Mouse (Mus musculus) neural tube, embryonic 14.5 days (tissue): ENCODE data around the gene Fut8. TPM values are rescaled to one million over a fixed set of nuclear protein-coding genes. Genes with fewer than 3 reads are reported as not detected.

Source experiments
- ATAC-seq: fragments of 200-750 bp; cut with Nextera tagmentation; 2 replicates; pipeline ENCODE4 v1.8.0; 2017; ENCODE audit warnings: low read depth, mild to moderate bottlenecking, moderate TSS enrichment, moderate library complexity
- H3K27ac ChIP-seq: fragments of 300-500 bp; sonication (generic); 2 replicates; pipeline ENCODE4 v1.5.1; 2014; ENCODE audit warnings: low read depth, mild to moderate bottlenecking, control low read depth, low read length, moderate library complexity, mixed read lengths
- H3K27me3 ChIP-seq: fragments of 300-500 bp; sonication (generic); 2 replicates; pipeline ENCODE4 v1.6.1; 2014; ENCODE audit warnings: low read length; ENCODE audit not compliant: control insufficient read depth, insufficient read depth
- H3K36me3 ChIP-seq: fragments of 300-500 bp; sonication (generic); 2 replicates; pipeline ENCODE4 v1.6.1; 2014; ENCODE audit warnings: low read length, mixed read lengths; ENCODE audit not compliant: control insufficient read depth, insufficient read depth
- H3K4me1 ChIP-seq: fragments of 300-500 bp; sonication (generic); 2 replicates; pipeline ENCODE4 v1.6.1; 2014; ENCODE audit warnings: low read length; ENCODE audit not compliant: control insufficient read depth, insufficient read depth
- H3K4me2 ChIP-seq: fragments of 300-500 bp; sonication (generic); 2 replicates; pipeline ENCODE4 v1.6.1; 2014; ENCODE audit warnings: mild to moderate bottlenecking, low read depth, low read length, control low read depth
- H3K4me3 ChIP-seq: fragments of 300-500 bp; sonication (generic); 2 replicates; pipeline ENCODE4 v1.5.1; 2014; ENCODE audit warnings: low read depth, low read length, control low read depth, mixed read lengths
- H3K9ac ChIP-seq: fragments of 300-500 bp; sonication (generic); replicated peaks from 2 replicates; pipeline ENCODE4 v1.6.1; 2014; ENCODE audit warnings: low read depth, mild to moderate bottlenecking, control low read depth, low read length, mixed read lengths
- H3K9me3 ChIP-seq: fragments of 300-500 bp; sonication (generic); 2 replicates; pipeline ENCODE4 v1.6.1; 2016; ENCODE audit warnings: low read length; ENCODE audit not compliant: control insufficient read depth
- WGBS: fragments of 180-500 bp; shearing (Covaris S2); extraction: QIAGEN DNeasy Blood & Tissue Kit; methylation state at CpG from one replicate; pipeline ENCODE4 v1.1.7; 2014; 5-methylcytosine and 5-hydroxymethylcytosine counted together
- polyA plus RNA-seq: library from polyadenylated mRNA; unstranded; fragments of >200 nt; fragmentation: Nextera tagmentation; extraction: Ambion mirVana; gene quantifications from 2 replicates; pipeline ENCODE4 v1.2.1, GENCODE M21; 2014

Fut8 gene
- polyA plus RNA-seq, 1 experiment from 2014 or later, result 74.6 TPM

DNA sequence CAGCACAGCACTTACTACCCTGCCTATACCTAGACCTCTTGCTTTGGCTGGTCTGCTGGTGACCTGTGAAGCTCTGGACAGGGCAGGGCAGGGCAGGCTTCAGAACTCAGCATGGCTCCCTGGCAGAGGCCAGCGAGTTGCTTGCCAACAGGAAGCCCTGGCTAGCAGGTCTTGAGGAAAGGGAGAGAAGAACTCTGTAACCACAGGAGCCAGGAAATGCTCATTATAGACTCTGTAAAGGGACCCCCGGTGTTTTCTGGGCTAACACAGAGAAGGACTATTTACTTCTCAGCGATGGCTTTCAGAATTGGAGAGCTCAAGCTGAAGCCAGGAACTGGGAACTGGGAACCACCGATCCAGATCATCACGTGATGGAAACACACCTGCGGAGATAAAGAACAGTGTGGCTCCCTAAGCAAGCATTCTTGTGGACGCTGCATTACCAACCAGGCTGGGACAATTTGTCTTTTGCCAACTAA lies 40.8 kb upstream of the Fut8 start:
- Histone ChIP-seq H3K36me3 (no peaks in the 10 kb centered on the region), H3K4me3 (no peak overlapping the region), H3K27me3 (no peaks in the 10 kb centered on the region), H3K9me3 (no peaks in the 10 kb centered on the region), H3K9ac (no peak overlapping the region), H3K27ac (no peak overlapping the region), H3K4me2 (no peak overlapping the region), H3K4me1 (no peaks in the 10 kb centered on the region)
- ATAC-seq, result no peak
- WGBS, result 64% methylated on average over 7 of the region's 7 CpGs

DNA sequence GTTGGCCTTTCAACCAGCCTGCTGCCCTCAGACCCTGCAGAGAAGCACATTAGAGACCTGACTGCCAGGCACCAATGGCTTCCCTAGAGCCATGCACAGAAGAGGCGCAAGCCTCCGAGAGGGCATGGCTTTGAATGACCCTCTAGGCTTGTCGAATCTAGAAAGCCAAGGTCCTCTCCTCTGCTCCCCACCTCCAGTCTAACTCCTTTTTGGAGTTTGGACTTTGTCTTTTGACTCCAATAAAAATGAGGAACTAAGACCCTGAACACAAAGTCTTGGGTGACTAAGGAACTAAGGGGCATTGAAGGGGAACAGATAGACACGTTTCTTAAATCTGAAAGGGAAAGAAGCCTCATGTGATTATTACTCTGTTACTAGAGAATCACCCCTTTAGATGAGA lies 39.7 kb upstream of the Fut8 start:
- WGBS, result 95% methylated on average over 4 of the region's 4 CpGs
- H3K4me1 ChIP-seq, result no peaks in the 10 kb centered on the region
- H3K4me2 ChIP-seq, result no peak overlapping the region
- H3K4me3 ChIP-seq, result no peak overlapping the region
- H3K27ac ChIP-seq, result no peak overlapping the region
- H3K9me3 ChIP-seq, result no peaks in the 10 kb centered on the region
- no peak overlapping the region for H3K9ac ChIP-seq
- no peaks in the 10 kb centered on the region for H3K27me3 ChIP-seq
- ATAC-seq, result no peak
- no peaks in the 10 kb centered on the region for H3K36me3 ChIP-seq

DNA sequence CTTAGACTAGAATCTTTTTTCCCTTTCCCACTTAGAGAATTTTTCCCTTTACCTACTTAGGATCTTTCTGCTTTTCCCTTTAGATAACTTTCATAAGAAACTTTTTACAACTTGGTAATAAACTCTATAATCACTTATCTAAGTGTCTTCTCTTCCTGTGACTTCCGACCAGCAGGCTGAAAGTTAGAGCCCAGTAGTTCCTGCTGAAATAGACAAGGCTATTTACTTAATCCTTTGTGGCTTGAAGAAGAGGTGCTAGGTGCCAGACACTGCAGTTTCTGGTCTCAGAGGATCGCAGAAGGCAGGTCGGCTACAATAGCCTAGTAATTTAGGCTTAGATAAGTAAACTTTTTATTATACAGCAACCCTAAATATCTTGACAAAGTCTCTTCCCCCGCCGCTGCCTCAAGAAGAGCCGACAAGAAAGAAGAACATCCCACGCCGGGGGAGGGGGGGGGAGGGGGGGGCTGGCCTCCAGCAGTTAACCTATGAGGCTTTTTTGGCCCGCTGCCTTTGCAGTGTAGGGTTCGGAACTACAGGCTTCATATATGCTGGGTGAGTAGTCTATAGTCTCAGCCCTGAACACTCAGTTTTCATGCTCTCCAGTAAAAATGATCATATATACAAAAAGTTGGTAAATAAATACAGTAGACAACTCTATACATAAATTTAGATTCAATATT lies 36.3 kb upstream of the Fut8 start:
- 45% methylated on average over 10 of the region's 10 CpGs for WGBS

DNA sequence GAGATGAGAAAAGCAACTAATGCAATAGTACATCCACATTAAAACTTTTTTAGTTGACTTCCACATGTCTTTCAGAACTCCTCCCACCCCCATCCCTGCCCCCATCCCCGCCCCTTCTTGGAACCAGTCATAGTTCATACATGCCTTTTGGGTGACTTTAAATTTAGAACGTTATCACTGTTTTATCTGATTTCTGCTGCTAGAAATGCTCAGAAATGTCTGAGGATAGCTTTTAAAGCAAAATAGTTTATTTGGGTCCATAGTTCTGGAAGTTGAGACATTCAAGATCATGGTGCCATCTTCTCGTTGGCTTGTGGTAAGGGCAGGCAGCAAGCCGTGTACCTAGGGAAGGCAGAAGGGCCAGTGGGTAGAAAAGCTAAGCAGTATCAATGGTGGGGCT lies 34.8 kb upstream of the Fut8 start:
- 95% methylated on average over 4 of the region's 4 CpGs for WGBS
- Histone ChIP-seq H3K36me3 (no peaks in the 10 kb centered on the region), H3K9me3 (no peaks in the 10 kb centered on the region), H3K27ac (no peak overlapping the region), H3K4me2 (no peak overlapping the region), H3K27me3 (no peaks in the 10 kb centered on the region), H3K4me3 (no peak overlapping the region), H3K9ac (no peak overlapping the region), H3K4me1 (no peaks in the 10 kb centered on the region)
- no peak for ATAC-seq

More for the DNA sequence above, 36.3 kb upstream of the Fut8 start:
- Histone ChIP-seq H3K4me3 (no peak overlapping the region), H3K36me3 (no peaks in the 10 kb centered on the region), H3K4me2 (no peak overlapping the region), H3K27me3 (no peaks in the 10 kb centered on the region), H3K9me3 (no peaks in the 10 kb centered on the region), H3K9ac (no peak overlapping the region), H3K27ac (no peak overlapping the region), H3K4me1 (no peaks in the 10 kb centered on the region)
- no peak for ATAC-seq

DNA sequence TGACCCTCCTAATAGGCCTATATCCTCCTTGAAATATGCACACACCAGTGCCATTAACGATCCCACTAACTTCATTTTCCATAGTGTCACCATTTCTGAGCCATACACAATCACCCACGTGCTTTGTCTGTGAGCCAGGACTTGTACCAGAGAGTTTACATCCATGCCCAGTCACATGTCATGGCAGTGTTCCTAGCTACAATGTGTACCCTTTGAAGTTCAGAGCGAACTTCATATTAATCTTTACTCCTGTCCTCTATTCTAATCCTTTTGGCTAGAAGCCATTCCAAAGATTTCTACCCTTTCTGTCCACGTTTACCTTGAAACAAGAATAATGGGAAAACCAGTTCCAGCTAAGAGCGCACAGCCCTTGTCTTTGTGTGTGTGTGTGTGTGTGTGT lies 31.1 kb upstream of the Fut8 start:
- Histone ChIP-seq H3K4me1 (no peaks in the 10 kb centered on the region), H3K9ac (no peak overlapping the region), H3K27ac (no peak overlapping the region), H3K9me3 (no peaks in the 10 kb centered on the region), H3K4me3 (no peak overlapping the region), H3K4me2 (no peak overlapping the region), H3K27me3 (no peaks in the 10 kb centered on the region), H3K36me3 (no peaks in the 10 kb centered on the region)
- 93% methylated on average over 5 of the region's 5 CpGs for WGBS
- no peak for ATAC-seq

DNA sequence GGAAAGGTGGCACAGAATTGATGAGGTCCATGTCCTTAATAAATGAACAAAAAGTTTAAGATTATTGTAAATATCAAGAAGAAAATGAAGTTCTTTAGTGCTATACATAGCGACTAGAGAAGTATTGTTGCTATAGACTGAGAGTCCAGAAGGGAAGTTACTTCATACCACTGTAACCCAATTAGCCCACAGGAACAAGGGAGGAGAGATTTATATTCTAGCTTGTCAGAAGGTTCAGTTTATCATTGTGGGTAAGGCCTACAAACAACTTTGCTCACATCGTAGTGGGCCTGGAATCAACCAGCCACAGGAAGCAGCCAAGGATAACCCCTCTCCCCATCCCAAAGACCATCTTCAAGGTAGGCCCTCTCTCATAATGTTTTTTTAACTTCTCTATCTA lies 29.9 kb upstream of the Fut8 start:
- WGBS, result 94% methylated on average over 2 of the region's 2 CpGs
- no peak overlapping the region for H3K9ac ChIP-seq

DNA sequence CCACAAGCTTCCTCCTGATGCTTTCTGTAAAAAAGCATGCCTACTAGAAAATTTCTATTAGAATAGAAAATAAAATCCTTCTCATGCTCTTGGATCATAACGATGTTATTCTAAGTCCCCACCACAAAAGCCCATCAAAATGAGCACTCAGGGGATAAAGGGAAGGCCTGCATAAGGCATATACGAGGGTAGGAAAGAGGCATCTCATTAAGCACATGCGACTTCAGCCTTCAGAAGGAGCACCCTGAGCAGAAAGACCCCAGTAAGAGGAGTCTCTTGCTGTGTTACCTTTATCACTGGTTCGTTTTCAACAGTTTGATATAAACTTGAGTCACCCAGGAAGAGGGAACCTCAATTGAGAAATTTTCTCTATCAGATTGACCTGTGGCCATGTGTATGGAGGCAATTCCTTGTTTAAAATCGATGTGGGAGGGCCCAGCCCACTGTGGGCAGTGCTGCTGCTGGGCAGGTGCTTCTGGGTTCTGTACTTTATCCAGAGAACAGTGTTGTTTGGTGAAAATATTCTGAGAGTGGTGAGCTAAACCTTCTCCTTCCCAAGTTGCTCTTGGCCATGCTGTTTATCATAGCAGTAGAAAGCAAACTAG lies 29.2 kb upstream of the Fut8 start:
- no peaks in the 10 kb centered on the region for H3K27me3 ChIP-seq
- no peaks in the 10 kb centered on the region for H3K36me3 ChIP-seq
- H3K4me3 ChIP-seq, result no peak overlapping the region
- no peak overlapping the region for H3K9ac ChIP-seq
- no peaks in the 10 kb centered on the region for H3K9me3 ChIP-seq
- no peaks in the 10 kb centered on the region for H3K4me1 ChIP-seq
- 80% methylated on average over 5 of the region's 5 CpGs for WGBS
- no peak for ATAC-seq
- no peak overlapping the region for H3K4me2 ChIP-seq
- no peak overlapping the region for H3K27ac ChIP-seq

More for the DNA sequence above, 29.9 kb upstream of the Fut8 start:
- Histone ChIP-seq H3K4me1 (no peaks in the 10 kb centered on the region), H3K4me2 (no peak overlapping the region), H3K9me3 (no peaks in the 10 kb centered on the region), H3K27me3 (no peaks in the 10 kb centered on the region), H3K36me3 (no peaks in the 10 kb centered on the region), H3K27ac (no peak overlapping the region), H3K4me3 (no peak overlapping the region)
- ATAC-seq, result no peak

DNA sequence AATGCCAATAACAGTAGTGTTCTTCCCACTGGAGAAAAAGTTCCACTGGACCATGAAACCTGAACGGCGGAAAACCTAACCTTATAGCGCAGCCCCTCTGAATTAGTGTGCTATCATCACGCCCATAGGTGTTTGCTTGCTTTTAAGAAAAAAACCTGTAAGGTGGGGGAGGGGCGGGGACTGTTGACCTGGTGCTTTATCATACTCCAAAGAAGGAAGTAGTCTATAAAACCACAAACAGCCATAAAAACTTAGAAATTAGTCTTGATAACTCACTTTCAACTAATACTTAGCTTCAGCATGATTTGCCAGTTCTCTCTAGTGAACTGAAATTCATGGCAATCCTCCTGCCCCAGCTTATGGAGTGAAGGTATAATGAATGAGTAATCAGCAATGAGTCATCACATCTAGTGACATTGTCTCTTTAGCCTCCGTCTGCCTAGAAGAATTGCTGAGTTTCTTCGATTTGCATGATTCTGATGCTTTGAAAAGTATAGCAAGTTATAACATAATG lies 26.2 kb upstream of the Fut8 start:
- Histone ChIP-seq H3K27me3 (no peaks in the 10 kb centered on the region), H3K36me3 (no peaks in the 10 kb centered on the region), H3K27ac (no peak overlapping the region), H3K9ac (no peak overlapping the region), H3K4me3 (no peak overlapping the region), H3K4me2 (no peak overlapping the region), H3K4me1 (no peaks in the 10 kb centered on the region), H3K9me3 (no peaks in the 10 kb centered on the region)
- no peak for ATAC-seq
- 89% methylated on average over 7 of the region's 7 CpGs for WGBS

DNA sequence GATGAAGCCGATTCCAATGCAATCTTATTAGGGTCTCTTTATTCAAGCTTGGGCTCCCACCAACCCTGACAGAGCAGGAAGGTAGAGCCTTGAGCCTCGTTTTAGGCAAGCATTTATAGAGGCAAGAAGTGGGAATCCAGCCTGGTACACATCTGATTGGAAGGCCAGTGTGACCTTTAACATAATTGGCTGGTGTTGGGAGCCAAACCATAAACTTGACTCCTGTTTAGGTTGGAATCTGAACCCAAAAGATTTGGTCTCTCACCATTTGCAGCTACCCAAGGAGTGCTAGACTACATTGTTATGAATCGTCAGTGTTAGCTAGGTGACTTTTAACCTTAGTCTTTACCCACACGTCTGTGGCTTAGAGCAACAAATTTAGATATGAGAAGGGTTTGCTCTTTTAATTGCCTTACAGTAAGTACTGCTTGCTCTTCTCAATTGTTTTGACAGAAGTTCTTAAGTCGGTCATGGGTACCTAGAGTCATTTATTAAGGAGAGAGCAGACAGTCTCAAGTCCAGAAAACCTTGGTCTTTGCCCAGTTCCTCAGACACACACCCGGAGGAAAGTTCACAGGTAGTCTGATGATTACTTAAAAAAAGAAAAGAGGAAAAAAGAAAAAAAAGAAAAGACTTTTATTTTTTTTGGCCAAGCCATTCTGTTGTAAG lies 23.9 kb upstream of the Fut8 start:
- Histone ChIP-seq H3K4me1 (no peaks in the 10 kb centered on the region), H3K9ac (no peak overlapping the region), H3K36me3 (no peaks in the 10 kb centered on the region), H3K4me3 (no peak overlapping the region), H3K4me2 (no peak overlapping the region), H3K9me3 (no peaks in the 10 kb centered on the region), H3K27me3 (no peaks in the 10 kb centered on the region), H3K27ac (no peak overlapping the region)
- ATAC-seq, result no peak
- WGBS, result 83% methylated on average over 6 of the region's 6 CpGs
